Mouse (Mus musculus) cerebellum, postnatal 36 days (tissue): ENCODE data around the gene Mrps27.

ENCODE experiments used
- DNase-seq, 2 experiments: peaks; one replicate each; pipeline ENCODE4 v3.0.0; 2021 to 2022; ENCODE audit warnings: mixed read lengths in 2 of 2

The Mrps27 gene

DNA sequence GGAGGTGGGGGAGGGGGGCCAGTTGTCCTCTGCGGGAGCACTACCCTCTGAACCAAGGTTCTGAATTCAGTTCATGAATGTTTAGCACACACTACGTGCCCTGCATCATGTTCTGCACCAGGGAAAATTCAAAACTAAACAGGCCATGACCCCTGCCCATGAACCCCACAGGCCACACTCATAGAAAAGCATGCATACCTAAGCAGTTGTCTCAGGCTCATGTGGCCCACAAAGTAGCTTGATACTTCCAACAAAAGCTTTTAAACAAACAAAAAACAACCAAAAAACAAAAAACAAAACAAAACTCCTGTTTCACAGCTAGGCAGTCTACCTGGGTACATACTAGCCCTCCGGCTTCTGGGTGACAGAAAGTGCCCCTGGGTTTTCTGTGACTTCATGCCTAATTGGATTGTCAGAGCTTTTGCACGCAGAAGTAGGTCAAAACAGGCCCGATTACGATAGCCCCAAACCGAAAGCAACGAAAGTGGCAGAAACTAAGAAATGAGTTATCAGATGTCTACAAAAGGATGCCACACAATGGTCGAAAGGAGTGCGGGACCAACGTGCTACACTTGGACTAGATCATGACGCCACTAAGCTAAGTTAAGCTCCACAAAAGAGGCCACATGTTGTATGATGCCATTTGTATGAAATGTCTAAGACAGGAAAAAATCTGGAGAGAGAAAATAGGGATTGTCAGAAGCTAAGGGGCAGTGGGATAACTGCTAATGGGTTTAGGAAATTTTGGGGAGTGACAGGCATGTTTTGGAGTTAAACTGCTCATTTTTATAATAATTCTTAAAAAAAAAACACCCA is 98.1 kb downstream of the Mrps27 start:
- DNase-seq = no peak

GRCm38 (mm10) chr13:99443484-99444175 is 99.0 kb downstream of the Mrps27 start:
- DNase-seq = no peak

GRCm38 (mm10) chr13:99444431-99444871 is 99.9 kb downstream of the Mrps27 start:
- no peak for DNase-seq

DNA sequence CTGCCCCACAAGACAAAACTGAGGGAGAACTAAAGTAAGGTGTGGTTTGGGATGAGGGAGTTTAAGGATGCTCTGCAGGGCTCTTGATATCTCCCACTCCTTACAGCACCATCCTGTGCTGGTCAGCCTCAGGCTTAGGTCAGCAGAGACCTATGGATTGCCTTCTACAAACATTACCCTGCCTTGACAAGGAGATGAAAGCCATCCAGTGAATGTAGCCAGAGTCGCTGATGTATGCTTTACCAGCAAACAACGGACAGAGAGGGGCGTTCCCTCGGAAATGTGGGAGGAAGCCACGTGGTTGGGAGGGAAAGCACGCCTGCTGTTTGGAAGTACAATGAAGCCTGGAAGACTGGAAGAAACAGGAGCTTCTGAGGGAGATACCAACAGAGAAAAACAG is 100.3 kb downstream of the Mrps27 start:
- no peak for DNase-seq

DNA sequence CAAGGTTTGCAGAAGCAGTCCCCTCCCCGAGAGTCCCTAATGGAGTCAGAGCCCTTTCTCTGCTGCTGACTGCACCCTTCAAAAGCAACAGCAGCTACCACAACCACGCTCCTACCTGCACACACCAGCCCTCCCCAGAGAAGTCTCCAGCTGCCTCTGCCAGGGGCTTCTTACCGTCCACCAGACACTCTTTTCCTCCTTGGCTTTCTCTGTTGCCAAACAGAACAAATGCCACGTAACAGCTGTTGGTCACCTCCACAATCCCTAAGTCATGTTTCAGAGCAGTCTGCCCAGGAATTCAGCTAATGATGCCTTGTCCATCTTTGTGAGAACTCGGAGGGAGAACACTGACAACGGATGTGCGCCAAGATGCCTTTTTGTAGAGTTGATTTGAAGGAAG is 102.4 kb downstream of the Mrps27 start:
- no peak for DNase-seq

GRCm38 (mm10) chr13:99447403-99448199 is 103.0 kb downstream of the Mrps27 start:
- DNase-seq = peak; percentile 45

GRCm38 (mm10) chr13:99448278-99448677 is 103.7 kb downstream of the Mrps27 start:
- DNase-seq = no peak

DNA sequence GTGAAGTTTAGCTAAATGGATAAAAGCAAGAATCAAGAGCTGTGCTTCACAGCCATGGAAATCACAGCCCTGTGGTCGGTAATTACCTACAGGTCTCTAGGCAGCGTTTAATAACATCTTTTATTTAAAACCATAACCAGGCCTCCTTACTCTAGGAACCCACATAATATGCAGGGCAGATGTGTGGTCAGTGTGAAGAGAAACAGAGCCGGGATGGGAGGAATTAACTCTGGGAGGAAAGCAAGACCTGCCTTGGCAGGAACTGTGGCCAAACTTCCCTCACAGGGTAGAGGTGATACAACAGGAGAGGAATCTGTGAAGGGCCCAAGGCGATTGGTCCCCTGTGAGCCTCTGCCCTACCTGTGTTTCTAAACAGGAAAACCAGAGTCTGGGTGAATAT is 105.0 kb downstream of the Mrps27 start:
- no peak for DNase-seq

- peak; percentile 88 to 89 for DNase-seq
Observed at GRCm38 (mm10) chr13:99450766-99451165, 106.2 kb downstream of the Mrps27 start.

- DNase-seq = peak in 1 of 2 experiments; percentile 45
Observed at GRCm38 (mm10) chr13:99451276-99451675, 106.7 kb downstream of the Mrps27 start.

GRCm38 (mm10) chr13:99452444-99452843 is 107.9 kb downstream of the Mrps27 start:
- DNase-seq = no peak

GRCm38 (mm10) chr13:99454977-99455376 is 110.4 kb downstream of the Mrps27 start:
- DNase-seq = no peak

- DNase-seq = peak; percentile 55 to 58
Observed at GRCm38 (mm10) chr13:99458658-99459386, 114.2 kb downstream of the Mrps27 start.

- no peak for DNase-seq
Observed at GRCm38 (mm10) chr13:99459612-99460011, 115.0 kb downstream of the Mrps27 start.

- DNase-seq = no peak
Observed at GRCm38 (mm10) chr13:99461886-99462285, 117.3 kb downstream of the Mrps27 start.

DNA sequence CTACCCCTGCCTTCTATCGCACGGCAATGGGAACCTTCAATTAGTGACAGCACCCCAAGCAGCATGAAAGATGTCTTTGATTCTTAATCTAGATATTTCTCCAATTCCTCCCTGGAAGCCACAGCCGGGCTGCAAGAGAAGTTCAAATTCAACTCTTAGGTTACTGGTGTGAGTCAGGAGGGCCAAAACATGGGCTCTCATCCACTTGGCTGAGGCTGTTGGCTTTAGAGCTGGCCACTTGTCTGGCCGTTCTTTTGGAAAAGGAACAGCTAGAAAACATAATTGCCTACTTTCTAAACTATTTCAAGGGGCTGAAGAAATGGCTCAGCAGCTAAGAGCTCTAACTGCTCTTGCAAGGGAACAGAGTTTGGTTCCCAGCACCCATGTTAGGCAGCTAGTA is 120.0 kb downstream of the Mrps27 start:
- no peak for DNase-seq
